Mouse (Mus musculus) midbrain, embryonic 10.5 days (tissue): ENCODE measurements around the gene St8sia6. TPM values are rescaled to one million over a fixed set of nuclear protein-coding genes. Genes with fewer than 3 reads are reported as not detected.
"Not testable (repeated sequence)": the region's sequence is repeated elsewhere in the genome, so short reads cannot be mapped to it uniquely, and the experiment has no call there.

Source experiments
- DNase-seq: peaks from one replicate; pipeline ENCODE4 v3.0.0-alpha.2; 2017; ENCODE audit warnings: low spot score
- H3K27ac ChIP-seq: fragments of 300-500 bp; sonication (generic); replicated peaks from 2 replicates; pipeline ENCODE4 v1.5.1; 2016; ENCODE audit warnings: mild to moderate bottlenecking
- H3K27me3 ChIP-seq: fragments of 300-500 bp; sonication (generic); 2 replicates; pipeline ENCODE4 v1.6.1; 2016; ENCODE audit warnings: low read depth, mild to moderate bottlenecking; ENCODE audit not compliant: poor library complexity, severe bottlenecking
- H3K36me3 ChIP-seq: fragments of 300-500 bp; sonication (generic); 2 replicates; pipeline ENCODE4 v1.6.1; 2016; ENCODE audit warnings: mild to moderate bottlenecking, moderate library complexity
- H3K4me1 ChIP-seq: fragments of 300-500 bp; sonication (generic); 2 replicates; pipeline ENCODE4 v1.6.1; 2016
- H3K4me3 ChIP-seq: fragments of 300-500 bp; sonication (generic); 2 replicates; pipeline ENCODE4 v1.5.1; 2016; ENCODE audit warnings: mild to moderate bottlenecking, moderate library complexity
- H3K9me3 ChIP-seq: fragments of 300-500 bp; sonication (generic); replicated peaks from 2 replicates; pipeline ENCODE4 v1.6.1; 2016; ENCODE audit warnings: mild to moderate bottlenecking
- WGBS: fragments of 180-500 bp; shearing (Covaris S2); methylation state at CpG from one replicate; pipeline ENCODE4 v1.1.7; 2016; 5-methylcytosine and 5-hydroxymethylcytosine counted together
- polyA plus RNA-seq: library from polyadenylated mRNA; unstranded; fragments of >200 nt; fragmentation: Nextera tagmentation; extraction: Ambion mirVana; gene quantifications from 2 replicates; pipeline ENCODE4 v1.2.1, GENCODE M21; 2016

Gene St8sia6
- polyA plus RNA-seq, 1 experiment from 2014 or later: 0.38 TPM

GRCm38 (mm10) chr2:13786577-13787168 lies 7.2 kb downstream of the St8sia6 start:
- no peak overlapping the region for H3K27ac ChIP-seq
- no peak for DNase-seq
- no peaks in the 10 kb centered on the region for H3K36me3 ChIP-seq
- H3K27me3 ChIP-seq: peaks cover 22% of the 10 kb centered on the region
- WGBS: 85% methylated on average over 1 of the region's 1 CpGs
- H3K4me3 ChIP-seq: no peak overlapping the region
- no peaks in the 10 kb centered on the region for H3K4me1 ChIP-seq
- H3K9me3 ChIP-seq: no peaks in the 10 kb centered on the region

DNA sequence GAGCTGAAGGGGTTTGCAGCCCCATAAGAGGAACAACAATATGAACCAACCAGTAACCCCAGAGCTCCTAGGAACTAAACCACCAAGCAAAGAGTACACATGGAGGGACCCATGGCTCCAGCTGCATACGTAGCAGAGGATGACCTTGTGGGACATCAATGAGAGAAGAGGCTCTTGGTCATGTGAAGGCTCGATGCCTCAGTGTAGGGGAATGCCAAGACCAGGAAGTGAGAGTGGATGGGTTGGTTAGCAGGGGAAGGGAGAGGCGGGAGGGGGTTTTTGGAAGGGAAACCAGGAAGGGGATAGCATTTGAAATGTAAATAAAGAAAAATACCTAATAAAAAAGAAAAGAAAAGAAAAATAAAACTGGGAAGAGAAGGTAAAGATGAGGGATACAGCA lies 7.9 kb downstream of the St8sia6 start:
- not testable (repeated sequence) for H3K9me3 ChIP-seq
- WGBS: 73% methylated on average over 3 of the region's 3 CpGs

DNA sequence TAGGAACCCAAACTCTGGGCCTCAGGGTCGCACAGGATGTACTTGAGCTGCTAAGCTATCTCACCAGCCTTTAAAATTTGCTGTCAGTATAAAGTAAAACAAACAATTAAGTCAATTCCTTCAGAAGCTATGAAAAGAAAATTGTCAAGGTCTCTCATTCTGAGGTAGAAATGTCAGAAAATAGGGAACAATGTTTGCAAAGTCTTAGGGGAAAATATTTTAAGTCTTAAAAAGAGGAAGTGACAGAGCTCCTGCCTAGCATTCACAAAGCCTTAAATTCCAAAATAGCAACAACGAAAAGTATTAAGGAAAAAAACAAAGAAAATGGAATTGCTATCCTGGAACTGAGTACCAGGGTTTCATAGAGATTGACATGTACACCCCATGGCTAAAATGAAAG lies 8.6 kb downstream of the St8sia6 start:
- Histone ChIP-seq H3K27me3 (peaks cover 8% of the 10 kb centered on the region), H3K4me3 (no peak overlapping the region), H3K4me1 (no peaks in the 10 kb centered on the region), H3K36me3 (no peaks in the 10 kb centered on the region), H3K9me3 (no peaks in the 10 kb centered on the region), H3K27ac (no peak overlapping the region)
- 78% methylated on average over 2 of the region's 2 CpGs for WGBS
- no peak for DNase-seq

More for the DNA sequence above, 7.9 kb downstream of the St8sia6 start:
- H3K4me3 ChIP-seq, H3K4me1 ChIP-seq, H3K36me3 ChIP-seq, DNase-seq, H3K27ac ChIP-seq: not testable (repeated sequence)
- H3K27me3 ChIP-seq: peaks cover 15% of the 10 kb centered on the region

GRCm38 (mm10) chr2:13784448-13784847 lies 9.4 kb downstream of the St8sia6 start:
- H3K36me3 ChIP-seq: no peaks in the 10 kb centered on the region
- 87% methylated on average over 1 of the region's 1 CpGs for WGBS
- H3K4me3 ChIP-seq: no peak overlapping the region
- no peak for DNase-seq
- H3K9me3 ChIP-seq: no peaks in the 10 kb centered on the region
- no peaks in the 10 kb centered on the region for H3K4me1 ChIP-seq
- H3K27me3 ChIP-seq: 0 out of 2 replicates have a peak, but pooled peaks cover under 1% of the 10 kb centered on the region
- H3K27ac ChIP-seq: no peak overlapping the region

- Histone ChIP-seq H3K4me3 (no peak overlapping the region), H3K4me1 (no peaks in the 10 kb centered on the region), H3K27me3 (no peaks in the 10 kb centered on the region), H3K36me3 (no peaks in the 10 kb centered on the region), H3K9me3 (no peaks in the 10 kb centered on the region), H3K27ac (no peak overlapping the region)
- no peak for DNase-seq
Observed at GRCm38 (mm10) chr2:13777032-13777431, 16.8 kb downstream of the St8sia6 start.

GRCm38 (mm10) chr2:13776453-13776852 lies 17.4 kb downstream of the St8sia6 start:
- no peak overlapping the region for H3K4me3 ChIP-seq
- DNase-seq: no peak
- H3K9me3 ChIP-seq: no peaks in the 10 kb centered on the region
- H3K27me3 ChIP-seq: no peaks in the 10 kb centered on the region
- no peak overlapping the region for H3K27ac ChIP-seq
- no peaks in the 10 kb centered on the region for H3K4me1 ChIP-seq
- no peaks in the 10 kb centered on the region for H3K36me3 ChIP-seq
- 82% methylated on average over 1 of the region's 1 CpGs for WGBS

- no peak for DNase-seq
- no peak overlapping the region for H3K27ac ChIP-seq
- no peak overlapping the region for H3K4me3 ChIP-seq
- 95% methylated on average over 3 of the region's 3 CpGs for WGBS
- no peaks in the 10 kb centered on the region for H3K36me3 ChIP-seq
- no peaks in the 10 kb centered on the region for H3K9me3 ChIP-seq
- H3K27me3 ChIP-seq: no peaks in the 10 kb centered on the region
- H3K4me1 ChIP-seq: no peaks in the 10 kb centered on the region
Observed at GRCm38 (mm10) chr2:13775056-13775455, 18.8 kb downstream of the St8sia6 start.

DNA sequence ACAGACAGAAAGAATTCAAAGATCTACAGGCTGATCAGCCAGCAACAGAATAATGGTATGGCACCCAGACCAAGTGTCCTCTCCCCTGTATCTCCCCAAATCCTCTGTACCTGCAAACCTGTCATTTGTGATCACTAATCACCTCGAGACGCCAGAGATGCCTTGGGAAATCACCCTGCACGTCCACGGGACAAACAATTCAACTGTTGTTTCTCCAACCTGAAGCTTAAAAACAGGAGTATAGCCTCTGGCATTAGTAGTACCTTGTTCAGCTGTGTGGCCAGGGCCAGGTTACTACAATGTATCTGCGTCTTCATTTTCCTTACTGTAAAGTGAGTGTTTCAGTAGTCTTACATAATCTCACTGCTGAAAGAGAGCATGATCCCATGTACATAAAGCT lies 25.3 kb downstream of the St8sia6 start:
- 79% methylated on average over 5 of the region's 5 CpGs for WGBS
- H3K27ac ChIP-seq: no peak overlapping the region

GRCm38 (mm10) chr2:13767532-13768411 lies 26.1 kb downstream of the St8sia6 start:
- no peaks in the 10 kb centered on the region for H3K4me1 ChIP-seq
- no peak for DNase-seq
- no peak overlapping the region for H3K27ac ChIP-seq
- no peak overlapping the region for H3K4me3 ChIP-seq
- no peaks in the 10 kb centered on the region for H3K36me3 ChIP-seq
- no peaks in the 10 kb centered on the region for H3K27me3 ChIP-seq
- WGBS: 73% methylated on average over 9 of the region's 9 CpGs
- no peaks in the 10 kb centered on the region for H3K9me3 ChIP-seq

More for the DNA sequence above, 25.3 kb downstream of the St8sia6 start:
- H3K36me3 ChIP-seq: no peaks in the 10 kb centered on the region
- H3K27me3 ChIP-seq: no peaks in the 10 kb centered on the region
- no peak for DNase-seq
- H3K9me3 ChIP-seq: no peaks in the 10 kb centered on the region
- no peak overlapping the region for H3K4me3 ChIP-seq
- H3K4me1 ChIP-seq: no peaks in the 10 kb centered on the region

DNA sequence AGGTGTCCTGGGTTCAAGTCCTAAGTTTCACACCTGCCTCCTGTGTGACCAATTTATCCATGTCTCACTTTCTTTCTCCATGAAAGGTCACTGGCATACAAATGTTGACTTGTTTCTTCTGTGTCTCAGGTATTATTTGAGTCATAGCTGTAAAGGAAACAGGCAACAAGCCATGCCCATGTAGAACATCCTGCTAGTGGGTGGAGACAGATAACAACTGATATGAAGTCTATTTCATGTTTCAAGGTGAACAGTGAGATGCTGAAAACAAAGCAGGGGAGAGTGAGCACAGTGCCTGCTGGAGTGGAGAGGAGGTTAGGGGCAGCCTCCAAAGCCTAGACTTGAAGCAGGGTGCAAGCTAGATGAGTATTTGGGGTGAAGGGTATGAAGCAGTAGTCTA lies 33.5 kb downstream of the St8sia6 start:
- no peak overlapping the region for H3K4me3 ChIP-seq
- no peak for DNase-seq
- H3K9me3 ChIP-seq: no peaks in the 10 kb centered on the region
- H3K36me3 ChIP-seq: no peaks in the 10 kb centered on the region
- H3K4me1 ChIP-seq: no peaks in the 10 kb centered on the region
- no peak overlapping the region for H3K27ac ChIP-seq
- no peaks in the 10 kb centered on the region for H3K27me3 ChIP-seq

GRCm38 (mm10) chr2:13757412-13757811 lies 36.5 kb downstream of the St8sia6 start:
- H3K9me3 ChIP-seq: no peaks in the 10 kb centered on the region
- WGBS: 86% methylated on average over 7 of the region's 7 CpGs

DNA sequence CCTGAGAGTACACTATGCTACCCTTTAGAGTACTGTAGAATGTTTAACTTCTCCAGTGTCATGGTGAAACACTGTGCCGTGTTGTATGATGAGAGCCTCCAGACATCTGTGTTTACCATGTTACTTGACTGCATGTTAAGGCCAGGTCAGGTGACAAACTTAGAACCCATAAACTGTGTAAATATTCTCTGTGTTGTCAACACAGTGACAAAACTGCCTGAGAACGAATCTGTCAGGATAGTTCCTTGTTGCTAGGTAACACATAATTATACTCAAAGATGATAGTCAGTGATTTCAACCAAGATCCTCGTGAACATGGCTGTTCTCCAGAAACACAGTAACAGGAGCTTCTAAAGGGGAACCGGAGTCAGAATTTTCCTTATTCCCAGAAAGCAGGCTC lies 38.1 kb downstream of the St8sia6 start:
- Histone ChIP-seq H3K27me3 (no peaks in the 10 kb centered on the region), H3K4me1 (no peaks in the 10 kb centered on the region), H3K4me3 (no peak overlapping the region), H3K27ac (no peak overlapping the region), H3K9me3 (no peaks in the 10 kb centered on the region), H3K36me3 (no peaks in the 10 kb centered on the region)
- WGBS: 91% methylated on average over 4 of the region's 4 CpGs
- no peak for DNase-seq

More at GRCm38 (mm10) chr2:13757412-13757811, 36.5 kb downstream of the St8sia6 start:
- Histone ChIP-seq H3K27ac (no peak overlapping the region), H3K4me3 (no peak overlapping the region), H3K36me3 (no peaks in the 10 kb centered on the region), H3K4me1 (no peaks in the 10 kb centered on the region), H3K27me3 (no peaks in the 10 kb centered on the region)
- no peak for DNase-seq

- no peak for DNase-seq
- H3K27ac ChIP-seq: no peak overlapping the region
- WGBS: 85% methylated on average over 1 of the region's 1 CpGs
- H3K9me3 ChIP-seq: no peaks in the 10 kb centered on the region
- H3K27me3 ChIP-seq: no peaks in the 10 kb centered on the region
- no peaks in the 10 kb centered on the region for H3K36me3 ChIP-seq
- H3K4me1 ChIP-seq: no peaks in the 10 kb centered on the region
- no peak overlapping the region for H3K4me3 ChIP-seq
Observed at GRCm38 (mm10) chr2:13751691-13752090, 42.2 kb downstream of the St8sia6 start.
